Mouse (Mus musculus) lung, postnatal 0 days (tissue): Measurements from ENCODE around the gene Rundc1.

Experiments
- CTCF ChIP-seq: IDR thresholded peaks from 2 replicates; pipeline ENCODE4 v1.5.1; 2016; ENCODE audit warnings: antibody characterized with exemption, mild to moderate bottlenecking
- EP300 ChIP-seq: IDR thresholded peaks from 2 replicates; pipeline ENCODE4 v1.6.1; 2016; ENCODE audit warnings: antibody characterized with exemption, mild to moderate bottlenecking, control low read depth

DNA sequence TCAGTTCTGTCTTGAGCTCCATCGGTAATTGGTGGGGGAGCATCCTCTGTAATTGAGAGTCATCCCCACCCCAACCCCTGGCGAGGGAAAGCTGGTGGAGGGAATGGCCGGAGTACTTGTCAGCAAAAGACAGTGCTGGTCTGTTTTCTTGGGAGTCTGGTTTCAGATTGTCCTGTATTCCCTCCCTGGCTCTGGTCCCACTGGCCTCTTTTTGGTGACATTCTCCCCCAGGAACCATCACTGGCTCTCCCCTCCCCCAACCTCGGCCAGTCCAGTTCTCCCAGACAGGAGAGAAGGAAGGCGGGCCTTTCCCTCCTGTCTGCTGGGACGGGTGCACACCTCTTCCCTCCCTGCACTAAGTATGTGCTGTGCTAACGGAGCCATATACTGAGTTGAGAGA lies 47.5 kb downstream of the Rundc1 start:
- no peak for TF ChIP-seq EP300
- TF ChIP-seq CTCF, result no peak
